Mouse (Mus musculus): ENCODE measurements around the gene Ppp2r2c.

GRCm38 (mm10) chr5:36829913-36830879, 38.1 kb upstream of the Ppp2r2c start, which contains the start of gene Man2b2:
- TF ChIP-seq GATA1 (IDR thresholded peaks at IDR 0.05; ENCODE audit: low read length): no peak
- no peak for TF ChIP-seq TAL1 (IDR thresholded peaks at IDR 0.05; ENCODE audit: low read length)

All from erythroblast, embryonic 14.5 days (primary cell).